Mouse (Mus musculus): ENCODE measurements around the gene Nlk.

DNA sequence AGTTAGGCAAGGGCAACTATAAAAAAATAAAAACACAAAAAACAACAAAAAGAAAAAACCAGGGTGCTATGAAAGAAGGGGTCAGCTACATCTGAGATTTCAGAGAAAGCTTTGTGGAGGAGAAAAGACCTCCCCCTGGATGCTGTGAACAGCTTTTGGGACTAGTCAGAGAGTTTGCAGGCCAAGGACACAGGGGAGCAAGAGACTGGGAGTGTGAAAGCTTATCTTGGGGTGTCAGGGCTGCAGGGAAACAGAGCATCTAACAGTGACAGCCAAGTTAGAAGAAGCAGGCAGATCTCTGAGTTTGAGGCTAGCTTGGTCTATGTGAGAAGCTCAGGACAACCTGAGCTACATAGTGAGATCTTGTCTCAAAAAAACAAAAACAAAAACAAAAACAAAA lies 42.2 kb upstream of the Nlk start:
- TF ChIP-seq CTCF (IDR thresholded peaks at IDR 0.05; ENCODE audit: extremely low read depth, insufficient read length, insufficient replicate concordance, low read depth, low read length) (no peak), POLR2A (IDR thresholded peaks at IDR 0.05; ENCODE audit: low read depth, low read length) (no peak)
